Mouse (Mus musculus) retina, embryonic 14.5 days (tissue): ENCODE measurements around the gene Zbtb20.

Source experiments
- DNase-seq: peaks from one replicate; pipeline ENCODE4 v3.0.0-alpha.2; 2015; ENCODE audit warnings: low spot score

Zbtb20 gene

GRCm38 (mm10) chr16:43300420-43300819, 424.7 kb downstream of the Zbtb20 start:
- no peak for DNase-seq

GRCm38 (mm10) chr16:43302171-43302570, 426.5 kb downstream of the Zbtb20 start:
- DNase-seq = no peak

GRCm38 (mm10) chr16:43303245-43304197, 427.8 kb downstream of the Zbtb20 start:
- DNase-seq = no peak

- peak; percentile 31 for DNase-seq
Observed at GRCm38 (mm10) chr16:43309968-43310431, 434.3 kb downstream of the Zbtb20 start.

GRCm38 (mm10) chr16:43324009-43324408, 448.3 kb downstream of the Zbtb20 start:
- no peak for DNase-seq

GRCm38 (mm10) chr16:43328221-43328620, 452.5 kb downstream of the Zbtb20 start:
- no peak for DNase-seq

- DNase-seq = no peak
Observed at GRCm38 (mm10) chr16:43330206-43330605, 454.5 kb downstream of the Zbtb20 start.

- no peak for DNase-seq
Observed at GRCm38 (mm10) chr16:43331440-43331839, 455.8 kb downstream of the Zbtb20 start.

- DNase-seq = no peak
Observed at GRCm38 (mm10) chr16:43332734-43333133, 457.1 kb downstream of the Zbtb20 start.

DNA sequence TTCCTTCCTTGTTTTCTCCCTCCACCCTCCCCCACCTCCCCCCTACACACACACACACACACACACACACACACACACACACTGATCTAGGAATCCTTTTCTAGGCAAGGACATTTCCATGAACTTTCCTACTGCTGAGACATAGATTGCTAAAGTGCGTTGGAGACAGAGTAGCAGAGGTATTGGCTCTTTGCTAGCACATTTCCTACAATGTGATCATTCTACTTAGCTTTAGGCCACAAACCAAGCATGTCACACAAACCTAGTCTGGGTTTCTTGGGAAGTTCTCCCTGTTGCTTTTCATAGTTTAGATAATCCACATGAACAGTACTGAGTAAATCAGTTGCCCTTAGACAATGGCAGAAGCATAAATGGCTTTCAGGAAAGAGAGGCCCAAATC, 457.6 kb downstream of the Zbtb20 start:
- no peak for DNase-seq

- DNase-seq = no peak
Observed at GRCm38 (mm10) chr16:43334411-43335150, 458.9 kb downstream of the Zbtb20 start.

DNA sequence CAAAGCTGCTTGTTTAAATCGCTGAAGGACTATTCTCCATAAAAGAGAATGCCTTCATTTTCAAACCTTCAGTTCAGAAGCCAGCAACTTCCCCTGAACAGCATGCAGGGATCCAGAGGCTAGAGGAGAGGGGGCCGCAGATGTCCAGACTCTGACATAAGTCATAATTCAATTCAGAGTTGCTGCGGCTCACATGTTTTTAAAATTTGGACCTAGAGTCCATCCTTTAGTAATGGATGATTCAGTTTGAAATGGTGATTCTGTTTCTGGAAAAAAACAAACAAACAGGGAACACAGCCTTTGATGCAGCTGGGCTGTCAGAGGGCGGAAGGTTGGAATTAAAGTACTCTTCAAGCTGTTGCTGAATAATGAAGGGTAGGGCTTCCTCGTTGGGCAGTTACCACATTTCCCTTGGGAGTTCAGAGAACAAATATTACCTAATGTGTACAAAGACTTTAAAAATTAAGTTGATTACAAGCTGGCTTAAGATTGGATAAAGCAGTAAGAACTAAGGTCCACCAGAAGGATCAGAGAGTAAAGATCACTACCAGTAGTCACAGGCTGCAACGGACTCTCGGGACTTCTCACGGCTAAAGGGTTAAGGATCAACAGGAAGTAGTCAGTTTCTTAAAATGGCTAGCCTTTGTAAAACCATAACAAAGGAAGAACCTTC, 459.6 kb downstream of the Zbtb20 start:
- DNase-seq = no peak

DNA sequence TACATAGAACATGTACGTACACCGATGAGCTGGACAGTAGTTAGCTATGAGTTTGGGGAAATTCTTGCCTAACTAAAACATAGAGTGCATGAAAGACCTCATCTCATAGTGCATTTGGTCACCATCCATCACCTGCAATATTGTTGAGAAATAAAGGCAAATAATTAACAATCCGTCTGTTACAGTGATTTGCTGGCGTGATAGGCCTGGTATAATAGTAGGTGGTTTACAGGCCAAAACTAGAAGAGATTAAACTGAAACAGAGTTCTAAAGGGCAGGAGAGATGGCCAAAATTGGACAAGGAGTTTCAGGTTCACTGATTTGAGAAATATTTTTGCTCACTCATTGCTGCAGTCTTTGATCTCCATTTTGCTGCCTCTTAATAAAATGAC, 460.1 kb downstream of the Zbtb20 start:
- no peak for DNase-seq

GRCm38 (mm10) chr16:43340712-43341111, 465.0 kb downstream of the Zbtb20 start:
- DNase-seq = no peak

GRCm38 (mm10) chr16:43341916-43342455, 466.3 kb downstream of the Zbtb20 start:
- no peak for DNase-seq

GRCm38 (mm10) chr16:43346094-43346493, 470.4 kb downstream of the Zbtb20 start:
- no peak for DNase-seq

GRCm38 (mm10) chr16:43355776-43356645, 480.3 kb downstream of the Zbtb20 start:
- DNase-seq = no peak

DNA sequence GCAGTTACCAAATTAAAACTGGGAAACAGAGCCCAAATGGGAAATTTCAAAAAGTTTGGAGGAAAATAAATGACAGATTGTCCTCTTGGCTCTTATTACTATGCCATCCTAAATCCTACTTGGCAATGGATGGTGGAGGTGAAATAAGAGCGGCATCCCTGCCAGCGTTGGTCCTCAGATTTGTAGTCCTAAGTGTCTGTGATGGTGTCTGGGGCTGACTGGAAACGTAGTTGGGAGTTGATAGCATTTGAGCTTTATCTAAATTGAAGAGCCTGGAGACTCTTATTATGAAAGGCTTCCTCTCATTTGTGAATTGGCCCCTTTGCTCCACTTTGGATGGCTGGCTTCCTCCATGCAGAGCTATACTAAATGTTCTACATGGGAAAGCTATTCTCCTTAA, 483.9 kb downstream of the Zbtb20 start:
- no peak for DNase-seq

GRCm38 (mm10) chr16:43360112-43360511, 484.4 kb downstream of the Zbtb20 start:
- DNase-seq = no peak

- peak; percentile 37 for DNase-seq
Observed at GRCm38 (mm10) chr16:43360838-43361480, 485.3 kb downstream of the Zbtb20 start.
